Mouse (Mus musculus) midbrain, embryonic 11.5 days (tissue): ENCODE measurements at regions not wholly inside any gene's neighbourhood (a gene's known extent, or its start where the extent isn't known, plus 50 kb on each side); places are given as distances from the start of the nearest gene placed in this dataset.
A peak's percentile ranks its signal among the peaks of the same experiment; 100 is the strongest.

ENCODE experiments used
- ATAC-seq: fragments of 200-750 bp; cut with Nextera tagmentation; 2 replicates; pipeline ENCODE4 v1.8.0; 2017; ENCODE audit warnings: moderate TSS enrichment, moderate library complexity; ENCODE audit not compliant: low FRiP score
- DNase-seq: peaks from one replicate; pipeline ENCODE4 v3.0.0; 2015; ENCODE audit warnings: low spot score; ENCODE audit errors: missing footprints
- H3K27ac ChIP-seq: fragments of 300-500 bp; sonication (generic); 2 replicates; pipeline ENCODE4 v1.5.1; 2014; ENCODE audit warnings: low read depth, low read length
- H3K27me3 ChIP-seq: fragments of 300-500 bp; sonication (generic); 2 replicates; pipeline ENCODE4 v1.6.1; 2014; ENCODE audit warnings: mild to moderate bottlenecking, low read length, moderate library complexity, mixed read lengths; ENCODE audit not compliant: control insufficient read depth, insufficient read depth
- H3K36me3 ChIP-seq: fragments of 300-500 bp; sonication (generic); 2 replicates; pipeline ENCODE4 v1.6.1; 2014; ENCODE audit warnings: mild to moderate bottlenecking, low read length, moderate library complexity, mixed read lengths; ENCODE audit not compliant: control insufficient read depth, insufficient read depth
- H3K4me1 ChIP-seq: fragments of 300-500 bp; sonication (generic); 2 replicates; pipeline ENCODE4 v1.6.1; 2014; ENCODE audit warnings: low read length; ENCODE audit not compliant: control insufficient read depth, insufficient read depth
- H3K4me2 ChIP-seq: fragments of 300-500 bp; sonication (generic); 2 replicates; pipeline ENCODE4 v1.6.1; 2014; ENCODE audit warnings: mild to moderate bottlenecking, moderate library complexity
- H3K4me3 ChIP-seq: fragments of 300-500 bp; sonication (generic); 2 replicates; pipeline ENCODE4 v1.5.1; 2014; ENCODE audit warnings: low read depth, low read length
- H3K9ac ChIP-seq: fragments of 300-500 bp; sonication (generic); 2 replicates; pipeline ENCODE4 v1.6.1; 2014; ENCODE audit warnings: low read length
- H3K9me3 ChIP-seq: fragments of 300-500 bp; sonication (generic); 2 replicates; pipeline ENCODE4 v1.6.1; 2016; ENCODE audit warnings: low read length; ENCODE audit not compliant: control insufficient read depth
- WGBS: fragments of 180-500 bp; shearing (Covaris S2); extraction: QIAGEN DNeasy Blood & Tissue Kit; methylation state at CpG from one replicate; pipeline ENCODE4 v1.1.7; 2014; 5-methylcytosine and 5-hydroxymethylcytosine counted together

GRCm38 (mm10) chr1:76427439-76427838 is 881.4 kb downstream of the Slc4a3 start:
- H3K27ac ChIP-seq: no peak overlapping the region
- ATAC-seq: no peak
- DNase-seq: no peak
- H3K4me3 ChIP-seq: no peak overlapping the region
- no peaks in the 10 kb centered on the region for H3K36me3 ChIP-seq
- no peak overlapping the region for H3K9ac ChIP-seq
- no peaks in the 10 kb centered on the region for H3K27me3 ChIP-seq
- no peaks in the 10 kb centered on the region for H3K4me1 ChIP-seq
- WGBS: 87% methylated on average over 7 of the region's 7 CpGs
- no peak overlapping the region for H3K4me2 ChIP-seq
- H3K9me3 ChIP-seq: no peaks in the 10 kb centered on the region

DNA sequence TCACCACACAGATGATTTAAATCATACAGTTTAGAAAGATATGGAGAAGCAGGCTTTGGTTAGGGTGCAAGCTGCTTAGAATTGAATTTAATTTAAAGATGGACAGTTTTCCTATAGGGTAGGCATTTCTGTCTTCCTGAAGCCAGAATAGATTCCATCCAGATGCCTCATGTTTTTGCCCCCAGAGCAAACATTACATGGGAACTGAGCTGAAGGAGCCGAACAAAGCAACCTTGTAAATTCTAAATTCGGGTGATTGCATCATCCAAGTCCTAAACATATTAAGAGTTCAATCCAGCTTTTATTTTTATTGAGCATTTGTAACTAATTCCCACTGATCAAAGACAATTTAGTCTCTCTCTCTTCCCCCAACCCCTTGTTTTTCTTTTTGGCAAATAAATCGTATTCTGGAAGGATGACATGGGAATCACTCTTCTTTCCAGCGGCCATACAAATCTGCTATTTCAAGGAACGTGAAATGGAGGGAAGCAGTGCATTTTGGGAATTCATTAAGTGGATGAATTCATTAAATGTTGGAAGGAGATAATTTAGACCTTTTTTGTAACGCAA is 884.1 kb downstream of the Slc4a3 start:
- no peaks in the 10 kb centered on the region for H3K36me3 ChIP-seq
- no peaks in the 10 kb centered on the region for H3K4me1 ChIP-seq
- H3K4me3 ChIP-seq: no peak overlapping the region
- H3K4me2 ChIP-seq: no peak overlapping the region
- no peaks in the 10 kb centered on the region for H3K27me3 ChIP-seq
- H3K9me3 ChIP-seq: no peaks in the 10 kb centered on the region
- WGBS: 82% methylated on average over 6 of the region's 6 CpGs
- no peak overlapping the region for H3K27ac ChIP-seq
- no peak for DNase-seq
- no peak overlapping the region for H3K9ac ChIP-seq
- no peak for ATAC-seq

DNA sequence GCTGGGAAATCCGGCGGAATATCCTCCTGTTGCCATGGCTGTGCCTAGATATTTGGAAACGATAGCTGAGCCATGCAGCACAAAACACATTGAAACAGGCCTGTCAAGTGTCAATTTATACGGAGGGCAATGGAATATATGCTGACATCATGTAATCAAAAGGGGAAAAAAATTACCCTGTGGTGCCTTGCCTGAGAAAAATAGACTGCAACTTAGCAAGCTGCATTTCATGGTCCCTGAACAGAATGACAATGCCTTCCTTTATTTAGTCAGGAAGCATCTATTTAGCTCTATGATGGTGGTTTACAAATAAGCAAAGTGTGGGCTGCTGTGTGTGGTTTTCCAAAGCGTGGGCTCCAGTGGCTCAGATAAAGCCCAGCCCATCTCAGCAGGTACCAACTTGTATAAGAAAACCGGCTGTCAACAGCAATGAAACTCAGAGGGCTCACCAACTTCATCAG is 887.4 kb downstream of the Slc4a3 start:
- peak; percentile 42; the same call in 1 of the 2 replicates for ATAC-seq
- no peak for DNase-seq

DNA sequence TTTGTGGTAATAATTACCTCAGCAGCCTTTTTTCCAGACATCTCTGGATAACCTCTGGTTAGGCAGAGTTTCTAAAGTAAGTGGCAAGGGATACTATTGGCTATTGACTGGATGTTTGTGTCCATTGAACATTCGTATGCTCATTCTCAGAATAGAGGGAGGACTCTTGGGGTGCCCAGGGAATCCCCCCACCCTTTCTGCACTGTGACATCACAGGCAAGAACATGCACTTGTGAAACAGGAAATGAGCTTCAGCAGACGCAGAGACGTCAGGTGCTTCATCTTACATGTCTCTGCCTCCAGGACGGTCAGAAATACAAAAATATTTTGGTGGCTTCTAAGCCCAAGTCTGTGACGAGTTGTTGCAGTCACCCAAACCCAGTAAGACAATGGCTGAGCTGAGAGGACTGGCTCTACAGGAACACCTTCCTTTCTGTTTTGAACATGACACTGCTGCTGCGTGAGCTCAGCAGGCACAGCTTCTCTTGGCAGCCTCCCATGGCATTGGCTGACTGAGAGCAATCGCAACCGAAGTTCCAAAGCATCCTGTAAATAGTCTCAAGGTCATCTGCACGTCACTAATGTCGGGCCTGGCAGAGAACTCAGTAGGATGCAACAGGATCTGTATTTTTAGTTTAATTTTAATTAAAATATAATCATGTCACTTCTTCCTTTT is 904.6 kb downstream of the Slc4a3 start:
- H3K9ac ChIP-seq: no peak overlapping the region
- H3K27ac ChIP-seq: no peak overlapping the region
- H3K9me3 ChIP-seq: no peaks in the 10 kb centered on the region
- H3K4me2 ChIP-seq: no peak overlapping the region
- no peaks in the 10 kb centered on the region for H3K36me3 ChIP-seq
- no peaks in the 10 kb centered on the region for H3K27me3 ChIP-seq
- WGBS: 79% methylated on average over 10 of the region's 10 CpGs
- H3K4me3 ChIP-seq: no peak overlapping the region
- DNase-seq: no peak
- no peak for ATAC-seq
- no peaks in the 10 kb centered on the region for H3K4me1 ChIP-seq

More for the DNA sequence above, 887.4 kb downstream of the Slc4a3 start:
- Histone ChIP-seq H3K36me3 (no peaks in the 10 kb centered on the region), H3K27ac (no peak overlapping the region), H3K27me3 (no peaks in the 10 kb centered on the region), H3K4me2 (no peak overlapping the region), H3K9me3 (no peaks in the 10 kb centered on the region), H3K9ac (no peak overlapping the region), H3K4me1 (no peaks in the 10 kb centered on the region), H3K4me3 (no peak overlapping the region)
- 23% methylated on average over 6 of the region's 6 CpGs for WGBS

DNA sequence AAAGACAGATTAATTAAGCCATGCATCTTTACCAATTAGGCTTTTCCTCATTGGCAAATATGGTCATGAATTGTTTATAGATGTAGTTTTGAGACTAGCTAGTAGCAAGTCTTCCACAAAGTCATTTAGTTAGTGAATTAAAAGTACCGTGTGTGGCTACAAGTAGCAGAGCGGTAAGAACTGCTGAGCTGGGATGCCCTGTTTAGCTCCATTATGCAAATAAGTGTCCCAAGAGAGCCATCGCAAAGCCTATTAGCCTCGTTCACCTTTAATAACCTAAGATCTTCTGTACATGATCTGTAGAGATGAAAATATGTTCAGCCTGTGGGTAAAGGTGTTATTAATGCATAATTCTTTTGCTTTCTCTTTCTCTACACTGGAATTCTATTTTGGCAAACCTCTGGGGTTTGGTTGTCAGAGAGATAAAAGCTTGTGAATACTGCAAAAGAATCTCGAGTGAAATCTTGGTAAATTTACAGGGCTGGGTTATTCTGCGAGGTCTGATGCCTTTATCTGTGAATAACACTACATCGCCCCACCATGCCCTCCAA is 907.2 kb downstream of the Slc4a3 start:
- Histone ChIP-seq H3K9me3 (no peaks in the 10 kb centered on the region), H3K4me3 (no peak overlapping the region), H3K36me3 (no peaks in the 10 kb centered on the region), H3K4me1 (no peaks in the 10 kb centered on the region), H3K27ac (no peak overlapping the region), H3K27me3 (no peaks in the 10 kb centered on the region), H3K4me2 (no peak overlapping the region), H3K9ac (no peak overlapping the region)
- 82% methylated on average over 7 of the region's 7 CpGs for WGBS
- DNase-seq (no peak), ATAC-seq (no peak)

GRCm38 (mm10) chr1:76466562-76466961 is 920.5 kb downstream of the Slc4a3 start:
- Histone ChIP-seq H3K36me3 (no peaks in the 10 kb centered on the region), H3K4me1 (no peaks in the 10 kb centered on the region), H3K9me3 (no peaks in the 10 kb centered on the region), H3K27ac (no peak overlapping the region), H3K27me3 (no peaks in the 10 kb centered on the region), H3K9ac (no peak overlapping the region), H3K4me2 (no peak overlapping the region), H3K4me3 (no peak overlapping the region)
- DNase-seq: no peak
- ATAC-seq: no peak
- 85% methylated on average over 2 of the region's 2 CpGs for WGBS

GRCm38 (mm10) chr1:76484193-76484592 is 938.1 kb downstream of the Slc4a3 start:
- Histone ChIP-seq H3K4me3 (no peak overlapping the region), H3K9me3 (no peaks in the 10 kb centered on the region), H3K4me1 (no peaks in the 10 kb centered on the region), H3K36me3 (no peaks in the 10 kb centered on the region), H3K9ac (no peak overlapping the region), H3K4me2 (no peak overlapping the region), H3K27ac (no peak overlapping the region), H3K27me3 (no peaks in the 10 kb centered on the region)
- no peak for ATAC-seq
- DNase-seq: no peak
- 85% methylated on average over 4 of the region's 4 CpGs for WGBS

DNA sequence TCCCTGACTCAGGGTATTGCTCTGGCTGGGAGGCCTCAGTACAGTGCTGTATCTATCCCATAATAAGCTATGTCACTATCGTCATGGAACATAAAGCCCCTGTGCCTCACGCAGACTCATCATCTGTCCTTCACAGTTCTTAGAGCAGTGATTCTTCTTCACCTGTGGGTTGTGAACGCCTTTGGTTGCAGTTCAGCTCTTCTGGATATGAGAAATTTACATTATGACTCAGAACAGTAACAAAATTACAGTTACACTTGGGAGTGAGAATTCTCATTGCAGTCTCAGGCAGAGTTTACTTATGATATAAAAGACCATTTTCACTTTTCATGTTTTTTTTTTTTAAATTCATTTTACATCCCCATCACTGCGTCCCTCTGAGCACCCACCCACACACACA is 941.4 kb downstream of the Slc4a3 start:
- Histone ChIP-seq H3K4me3 (no peak overlapping the region), H3K4me1 (peaks cover 18% of the 10 kb centered on the region), H3K27me3 (no peaks in the 10 kb centered on the region), H3K27ac (no peak overlapping the region), H3K9ac (no peak overlapping the region), H3K9me3 (no peaks in the 10 kb centered on the region), H3K36me3 (no peaks in the 10 kb centered on the region), H3K4me2 (no peak overlapping the region)
- DNase-seq (no peak), ATAC-seq (no peak)
- 94% methylated on average over 4 of the region's 4 CpGs for WGBS

DNA sequence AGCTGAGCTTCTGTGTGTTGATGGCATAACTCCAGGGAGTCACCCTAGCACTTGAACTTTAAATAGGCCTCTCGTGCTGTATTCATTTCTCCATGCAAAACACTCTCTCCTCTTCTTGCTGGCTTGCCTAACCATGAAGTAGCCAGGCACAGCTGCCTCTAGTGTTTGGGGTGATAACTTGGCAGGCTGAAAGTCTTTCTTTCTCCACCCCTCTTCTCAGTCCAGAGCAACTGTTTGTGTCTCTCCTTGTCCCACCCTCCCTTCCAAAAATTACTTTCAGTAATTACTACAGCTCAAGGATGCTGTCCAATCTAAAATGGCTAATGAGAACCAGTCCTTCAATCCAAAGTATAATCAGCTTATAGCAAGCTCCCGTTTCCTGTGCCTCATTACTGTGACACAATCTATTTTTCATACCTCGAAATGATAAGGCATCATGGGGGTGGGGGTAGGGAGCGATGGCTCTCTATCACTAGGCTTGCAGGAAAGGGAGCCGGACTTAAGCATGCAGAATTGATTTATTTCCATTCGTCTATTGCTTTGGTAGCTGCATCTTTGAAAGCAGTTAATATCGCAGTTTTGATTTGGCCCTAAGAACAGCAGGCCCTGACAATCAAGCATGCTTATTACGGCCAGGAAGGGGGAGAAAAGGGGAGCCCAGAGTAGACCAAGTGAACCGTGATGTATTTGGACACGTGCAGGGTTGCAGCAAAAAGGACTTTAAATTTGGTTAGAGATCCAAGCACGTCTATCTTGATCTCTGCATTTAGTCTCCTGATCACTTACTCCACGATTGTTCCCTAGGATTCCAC is 943.8 kb downstream of the Slc4a3 start:
- Histone ChIP-seq H3K36me3 (no peaks in the 10 kb centered on the region), H3K9me3 (no peaks in the 10 kb centered on the region), H3K4me2 (no peak overlapping the region), H3K9ac (no peak overlapping the region), H3K4me1 (peaks cover 18% of the 10 kb centered on the region), H3K4me3 (no peak overlapping the region), H3K27ac (no peak overlapping the region; the same call in 1 of the 2 replicates), H3K27me3 (no peaks in the 10 kb centered on the region)
- DNase-seq (peak; percentile 91), ATAC-seq (peak; percentile 63)
- 45% methylated on average over 12 of the region's 12 CpGs for WGBS
